Mouse (Mus musculus) hematopoietic stem cell, adult 5-6 weeks (primary cell): ENCODE results near the gene Furin. TPM values are rescaled to one million over a fixed set of nuclear protein-coding genes. Genes with fewer than 3 reads are reported as not detected.

Source experiments
- ATAC-seq, 2 experiments: fragments of 125-278 bp in 1 of 2; replicated peaks in 1 of 2; 2 replicates each; pipeline ENCODE4 v1.8.0; 2016 to 2017; ENCODE audit warnings: inconsistent platforms in 2 of 2, mild to moderate bottlenecking in 2 of 2, moderate number of reproducible peaks in 2 of 2, low read depth in 1 of 2, moderate TSS enrichment in 1 of 2; ENCODE audit not compliant: low FRiP score in 2 of 2, poor library complexity in 2 of 2, severe bottlenecking in 2 of 2, insufficient read depth in 1 of 2, low TSS enrichment in 1 of 2
- total RNA-seq: library from RNA; stranded (forward); fragments of 172-1452, 232-1000 nt; gene quantifications from 2 replicates; pipeline ENCODE4 v1.2.3, GENCODE M21; 2017

Gene Furin
- 11.7 and 14.1 TPM in 2 replicates for total RNA-seq

GRCm38 (mm10) chr7:80405188-80405695 lies at the start of gene Furin:
Gene Furin, minus strand, starts transcription at chr7:80405436.
- ATAC-seq, result no peak

GRCm38 (mm10) chr7:80454786-80455185 lies 49.5 kb upstream of the Furin start:
- ATAC-seq, result peak in 1 of 2 experiments; percentile 34; a peak in 1 of 4 replicates

GRCm38 (mm10) chr7:80453997-80454396 lies 48.8 kb upstream of the Furin start:
- no peak for ATAC-seq

- no peak for ATAC-seq
Observed at GRCm38 (mm10) chr7:80453121-80453520, 47.9 kb upstream of the Furin start.

GRCm38 (mm10) chr7:80452241-80452640 lies 47.0 kb upstream of the Furin start:
- ATAC-seq, result no peak

- ATAC-seq, result no peak
Observed at GRCm38 (mm10) chr7:80451550-80452232, 46.5 kb upstream of the Furin start.

- no peak for ATAC-seq
Observed at GRCm38 (mm10) chr7:80450354-80450753, 45.1 kb upstream of the Furin start.

- no peak for ATAC-seq
Observed at GRCm38 (mm10) chr7:80449620-80450091, 44.4 kb upstream of the Furin start.

- ATAC-seq, result no peak
Observed at GRCm38 (mm10) chr7:80447336-80447735, 42.1 kb upstream of the Furin start.

- ATAC-seq, result no peak
Observed at GRCm38 (mm10) chr7:80446221-80446878, 41.1 kb upstream of the Furin start.

GRCm38 (mm10) chr7:80445492-80445891 lies 40.3 kb upstream of the Furin start:
- ATAC-seq, result peak; percentile 71 to 86

GRCm38 (mm10) chr7:80444401-80445249 lies 39.4 kb upstream of the Furin start:
- ATAC-seq, result peak; percentile 36 to 43

GRCm38 (mm10) chr7:80443124-80443523 lies 37.9 kb upstream of the Furin start:
- ATAC-seq, result no peak

GRCm38 (mm10) chr7:80441986-80442904 lies 37.0 kb upstream of the Furin start:
- no peak for ATAC-seq

- ATAC-seq, result no peak
Observed at GRCm38 (mm10) chr7:80440685-80441084, 35.4 kb upstream of the Furin start.

GRCm38 (mm10) chr7:80439789-80440488 lies 34.7 kb upstream of the Furin start:
- no peak for ATAC-seq
